Mouse (Mus musculus) erythroblast, embryonic 14.5 days (primary cell): ENCODE data around the gene Mpi.

Source experiments
- GATA1 ChIP-seq: IDR thresholded peaks from 2 replicates; pipeline ENCODE4 v1.6.1; 2012; ENCODE audit warnings: low read length, inconsistent platforms, mixed read lengths
- TAL1 ChIP-seq: IDR thresholded peaks from 3 replicates; pipeline ENCODE4 v1.6.1; 2012; ENCODE audit warnings: low read length, inconsistent platforms, mixed read lengths

GRCm38 (mm10) chr9:57554753-57555152, 2.2 kb upstream of the Mpi start:
- no peak for TF ChIP-seq GATA1
- TF ChIP-seq TAL1: no peak
